Mouse (Mus musculus): ENCODE measurements around the gene Zc3h10. TPM values are rescaled to one million over a fixed set of nuclear protein-coding genes. Genes with fewer than 3 reads are reported as not detected.

The Zc3h10 gene
- polyA plus RNA-seq, 1 experiment from 2014 or later: 16.9 TPM

DNA sequence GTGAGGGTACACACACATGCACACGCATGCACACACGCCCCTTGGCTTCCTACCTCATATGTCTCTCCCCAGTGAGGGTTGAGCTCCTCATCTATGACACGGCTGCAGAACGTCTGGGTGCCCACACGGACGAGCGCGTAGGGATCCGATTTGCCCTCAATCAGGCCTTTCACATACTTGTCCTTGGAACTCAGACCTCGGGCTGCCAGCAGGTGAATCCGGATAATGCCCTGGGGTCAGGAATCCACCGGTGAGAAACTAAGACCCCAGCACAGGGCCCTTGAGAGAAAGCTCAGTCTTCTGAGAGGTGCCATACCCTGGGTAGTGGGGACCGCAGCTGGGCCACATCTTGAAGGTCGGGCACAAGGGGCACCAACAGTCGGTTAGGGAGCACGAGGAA, 27.0 kb downstream of the Zc3h10 start:
- Histone ChIP-seq H3K27me3 (ENCODE audit: insufficient read depth, low read length) (no peaks in the 10 kb centered on the region), H3K9me3 (replicated peaks; ENCODE audit: low read length) (no peaks in the 10 kb centered on the region), H3K36me3 (ENCODE audit: insufficient read depth, low read length) (peaks cover 22% of the 10 kb centered on the region), H3K27ac (no peak overlapping the region), H3K4me1 (replicated peaks; ENCODE audit: insufficient read depth, low read length) (0 out of 2 replicates have a peak, but pooled peaks cover 8% of the 10 kb centered on the region), H3K9ac (ENCODE audit: low read depth, low read length) (no peak overlapping the region), H3K4me3 (replicated peaks; ENCODE audit: low read depth, low read length) (no peak overlapping the region), H3K4me2 (ENCODE audit: low read length) (no peak overlapping the region)
- ATAC-seq (replicated peaks; ENCODE audit: low FRiP score, low read depth) (no peak), DNase-seq (ENCODE audit: low spot score) (no peak)
- no peak for TF ChIP-seq CTCF (IDR thresholded peaks at IDR 0.05; ENCODE audit: low read depth)
- 88% methylated on average over 16 of the region's 16 CpGs for WGBS

DNA sequence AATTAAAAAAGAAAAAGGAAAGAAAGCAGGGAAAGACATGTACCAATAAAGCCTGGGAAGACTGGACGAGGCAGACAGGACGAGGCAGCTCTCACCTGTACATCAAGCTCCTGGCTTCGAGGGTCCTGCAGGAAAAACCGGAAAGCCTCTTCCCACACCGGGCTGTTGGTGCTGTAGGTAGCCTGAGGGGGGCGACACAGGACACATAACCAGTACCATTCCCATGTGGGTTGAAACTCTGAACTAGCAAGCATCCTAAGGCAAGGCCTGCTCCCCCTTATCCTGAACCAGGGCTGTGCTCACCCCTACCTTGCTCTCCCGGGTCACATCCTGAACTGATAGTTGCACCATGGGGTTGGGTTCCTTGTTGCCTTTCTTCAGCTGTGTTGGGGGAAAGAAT, 28.7 kb downstream of the Zc3h10 start:
- DNase-seq (ENCODE audit: low spot score) (peak; percentile 46), ATAC-seq (replicated peaks; ENCODE audit: low FRiP score, low read depth) (0 out of 2 replicates have a peak, but pooled peaks have one; percentile 65)
- no peak overlapping the region for H3K4me3 ChIP-seq (replicated peaks; ENCODE audit: low read depth, low read length)
- H3K27me3 ChIP-seq (ENCODE audit: insufficient read depth, low read length): no peaks in the 10 kb centered on the region
- H3K36me3 ChIP-seq (ENCODE audit: insufficient read depth, low read length): peaks cover 24% of the 10 kb centered on the region
- H3K9me3 ChIP-seq (replicated peaks; ENCODE audit: low read length): no peaks in the 10 kb centered on the region
- H3K4me1 ChIP-seq (replicated peaks; ENCODE audit: insufficient read depth, low read length): no peaks in the 10 kb centered on the region
- no peak overlapping the region for H3K4me2 ChIP-seq (ENCODE audit: low read length)
- H3K9ac ChIP-seq (ENCODE audit: low read depth, low read length): no peak overlapping the region
- peak; percentile 62 for TF ChIP-seq CTCF (IDR thresholded peaks at IDR 0.05; ENCODE audit: low read depth)
- no peak overlapping the region for H3K27ac ChIP-seq
- WGBS: 72% methylated on average over 7 of the region's 7 CpGs

DNA sequence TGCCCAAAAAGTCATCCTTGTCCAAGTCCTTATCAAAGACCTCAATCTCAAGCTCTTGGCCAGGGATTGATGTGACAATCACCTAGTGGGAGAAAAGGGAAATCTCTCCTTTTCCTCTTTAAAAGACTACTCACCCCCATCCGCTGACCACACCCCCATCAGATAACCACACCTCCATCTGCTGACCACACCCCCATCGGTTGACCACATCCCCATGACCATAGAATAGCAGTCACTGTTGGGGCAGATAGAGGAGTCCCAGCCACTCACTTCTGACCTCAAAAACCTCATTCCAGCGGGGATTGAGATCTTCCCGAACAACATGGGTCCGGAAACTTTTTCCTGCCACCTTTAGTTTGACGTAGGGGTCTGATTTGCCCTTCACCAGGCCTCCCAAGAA, 30.9 kb downstream of the Zc3h10 start:
- Histone ChIP-seq H3K9me3 (replicated peaks; ENCODE audit: low read length) (no peaks in the 10 kb centered on the region), H3K4me1 (replicated peaks; ENCODE audit: insufficient read depth, low read length) (no peaks in the 10 kb centered on the region), H3K36me3 (ENCODE audit: insufficient read depth, low read length) (peaks cover 26% of the 10 kb centered on the region), H3K27me3 (ENCODE audit: insufficient read depth, low read length) (no peaks in the 10 kb centered on the region), H3K27ac (no peak overlapping the region), H3K9ac (ENCODE audit: low read depth, low read length) (no peak overlapping the region), H3K4me3 (replicated peaks; ENCODE audit: low read depth, low read length) (no peak overlapping the region), H3K4me2 (ENCODE audit: low read length) (no peak overlapping the region)
- no peak for TF ChIP-seq CTCF (IDR thresholded peaks at IDR 0.05; ENCODE audit: low read depth)
- 39% methylated on average over 6 of the region's 6 CpGs for WGBS
- DNase-seq (ENCODE audit: low spot score) (peak; percentile 41), ATAC-seq (replicated peaks; ENCODE audit: low FRiP score, low read depth) (no peak)

DNA sequence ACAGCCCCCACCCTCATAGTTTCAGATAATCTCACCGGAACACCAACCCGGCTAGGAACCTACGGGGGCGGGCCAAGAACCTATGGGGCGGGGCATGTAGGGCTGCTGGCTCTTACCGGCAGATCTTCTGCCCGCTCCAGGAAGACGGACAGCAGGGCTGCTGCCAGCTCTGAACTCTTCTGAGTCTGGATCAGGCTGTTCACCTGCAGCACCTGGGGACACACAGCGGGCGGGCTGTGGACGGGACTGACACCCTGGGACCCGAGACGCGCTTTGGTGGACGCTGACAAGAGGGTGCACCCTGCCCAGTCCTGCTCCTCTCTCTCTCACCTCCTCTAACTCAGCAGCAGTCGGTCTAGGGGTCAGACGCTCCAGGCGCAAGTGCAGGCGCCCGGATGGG, 31.5 kb downstream of the Zc3h10 start:
- Histone ChIP-seq H3K4me1 (replicated peaks; ENCODE audit: insufficient read depth, low read length) (no peaks in the 10 kb centered on the region), H3K4me2 (ENCODE audit: low read length) (peak overlapping the region; percentile 21; the same call in 1 of the 2 replicates), H3K4me3 (replicated peaks; ENCODE audit: low read depth, low read length) (no peak overlapping the region), H3K9me3 (replicated peaks; ENCODE audit: low read length) (no peaks in the 10 kb centered on the region), H3K27ac (no peak overlapping the region), H3K27me3 (ENCODE audit: insufficient read depth, low read length) (no peaks in the 10 kb centered on the region), H3K36me3 (ENCODE audit: insufficient read depth, low read length) (peaks cover 29% of the 10 kb centered on the region), H3K9ac (ENCODE audit: low read depth, low read length) (no peak overlapping the region)
- TF ChIP-seq CTCF (IDR thresholded peaks at IDR 0.05; ENCODE audit: low read depth): no peak
- WGBS: 40% methylated on average over 20 of the region's 20 CpGs
- no peak for DNase-seq (ENCODE audit: low spot score)
- no peak for ATAC-seq (replicated peaks; ENCODE audit: low FRiP score, low read depth)

DNA sequence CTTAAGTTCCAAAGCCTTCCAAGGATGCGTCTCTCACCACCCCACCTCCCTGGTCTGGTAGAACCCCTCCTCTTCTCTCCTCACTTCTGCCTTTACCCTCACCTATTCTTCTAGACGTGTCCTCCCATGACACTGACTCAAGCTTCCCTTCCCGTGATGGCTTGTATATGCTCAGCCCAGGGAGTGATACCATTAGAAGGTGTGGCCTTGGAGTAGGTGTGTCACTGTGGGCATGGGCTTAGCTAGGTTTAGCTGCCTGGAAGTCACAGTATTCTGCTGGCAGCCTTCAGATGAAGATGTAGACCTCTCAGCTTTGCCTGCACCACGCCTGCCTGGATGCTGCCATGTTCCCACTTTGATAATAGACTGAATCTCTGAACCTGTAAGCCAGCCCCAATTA, 32.5 kb downstream of the Zc3h10 start:
- no peaks in the 10 kb centered on the region for H3K27me3 ChIP-seq (ENCODE audit: insufficient read depth, low read length)
- 90% methylated on average over 4 of the region's 4 CpGs for WGBS
- H3K4me2 ChIP-seq (ENCODE audit: low read length): no peak overlapping the region
- ATAC-seq (replicated peaks; ENCODE audit: low FRiP score, low read depth): no peak
- H3K4me1 ChIP-seq (replicated peaks; ENCODE audit: insufficient read depth, low read length): no peaks in the 10 kb centered on the region
- DNase-seq (ENCODE audit: low spot score): no peak
- H3K27ac ChIP-seq: no peak overlapping the region
- TF ChIP-seq CTCF (IDR thresholded peaks at IDR 0.05; ENCODE audit: low read depth): no peak
- no peak overlapping the region for H3K9ac ChIP-seq (ENCODE audit: low read depth, low read length)
- H3K4me3 ChIP-seq (replicated peaks; ENCODE audit: low read depth, low read length): no peak overlapping the region
- H3K36me3 ChIP-seq (ENCODE audit: insufficient read depth, low read length): peaks cover 20% of the 10 kb centered on the region
- no peaks in the 10 kb centered on the region for H3K9me3 ChIP-seq (replicated peaks; ENCODE audit: low read length)

DNA sequence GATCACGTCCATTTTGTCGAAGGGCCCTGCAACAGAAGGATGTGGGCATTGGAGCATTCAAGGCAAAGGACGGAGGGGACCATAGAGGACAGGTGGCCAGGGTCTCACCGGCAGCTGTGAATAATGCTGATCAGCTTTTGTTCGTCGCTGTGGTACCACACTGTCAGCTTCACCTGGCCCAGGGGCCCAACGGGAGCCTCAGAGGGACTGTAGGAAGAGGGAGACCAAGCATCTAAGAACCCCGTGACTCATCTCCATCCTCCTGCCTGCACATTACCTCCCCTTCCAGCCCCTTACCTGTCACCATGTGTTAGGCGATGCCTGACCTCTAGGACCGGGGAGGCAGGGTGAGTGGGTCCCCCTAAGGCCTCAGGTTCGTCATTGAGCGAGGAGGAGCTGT, 35.8 kb downstream of the Zc3h10 start:
- H3K4me2 ChIP-seq (ENCODE audit: low read length): no peak overlapping the region
- H3K9ac ChIP-seq (ENCODE audit: low read depth, low read length): no peak overlapping the region
- peaks cover 13% of the 10 kb centered on the region for H3K36me3 ChIP-seq (ENCODE audit: insufficient read depth, low read length)
- DNase-seq (ENCODE audit: low spot score) (no peak), ATAC-seq (replicated peaks; ENCODE audit: low FRiP score, low read depth) (no peak)
- H3K4me1 ChIP-seq (replicated peaks; ENCODE audit: insufficient read depth, low read length): no peaks in the 10 kb centered on the region
- H3K27me3 ChIP-seq (ENCODE audit: insufficient read depth, low read length): no peaks in the 10 kb centered on the region
- WGBS: 78% methylated on average over 12 of the region's 12 CpGs
- TF ChIP-seq CTCF (IDR thresholded peaks at IDR 0.05; ENCODE audit: low read depth): no peak
- no peaks in the 10 kb centered on the region for H3K9me3 ChIP-seq (replicated peaks; ENCODE audit: low read length)
- H3K27ac ChIP-seq: no peak overlapping the region
- H3K4me3 ChIP-seq (replicated peaks; ENCODE audit: low read depth, low read length): no peak overlapping the region

DNA sequence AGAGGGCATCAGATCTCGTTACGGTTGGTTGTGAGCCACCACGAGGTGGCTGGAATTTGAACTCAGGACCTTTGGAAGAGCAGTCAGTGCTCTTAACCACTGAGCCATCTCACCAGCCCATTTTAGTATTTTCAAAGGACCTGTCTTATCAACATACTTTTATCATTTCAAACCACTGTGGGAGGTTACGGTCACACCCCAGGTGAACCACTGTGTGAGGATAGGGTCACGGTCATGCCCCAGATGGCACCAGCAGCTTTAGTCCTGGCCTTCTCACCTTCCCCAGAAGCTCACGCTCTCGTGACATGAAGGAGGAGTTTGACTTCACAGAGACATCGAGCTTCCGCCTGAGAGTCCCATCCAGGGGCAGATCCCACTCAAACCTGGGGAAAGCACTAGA, 36.4 kb downstream of the Zc3h10 start:
- no peak for TF ChIP-seq CTCF (IDR thresholded peaks at IDR 0.05; ENCODE audit: low read depth)
- H3K9me3 ChIP-seq (replicated peaks; ENCODE audit: low read length): no peaks in the 10 kb centered on the region
- ATAC-seq (replicated peaks; ENCODE audit: low FRiP score, low read depth): no peak
- no peak overlapping the region for H3K4me2 ChIP-seq (ENCODE audit: low read length)
- H3K27me3 ChIP-seq (ENCODE audit: insufficient read depth, low read length): no peaks in the 10 kb centered on the region
- no peak overlapping the region for H3K27ac ChIP-seq
- peaks cover 13% of the 10 kb centered on the region for H3K36me3 ChIP-seq (ENCODE audit: insufficient read depth, low read length)
- H3K4me3 ChIP-seq (replicated peaks; ENCODE audit: low read depth, low read length): no peak overlapping the region
- no peaks in the 10 kb centered on the region for H3K4me1 ChIP-seq (replicated peaks; ENCODE audit: insufficient read depth, low read length)
- WGBS: 82% methylated on average over 9 of the region's 9 CpGs
- H3K9ac ChIP-seq (ENCODE audit: low read depth, low read length): no peak overlapping the region
- DNase-seq (ENCODE audit: low spot score): no peak
